Mouse (Mus musculus) limb, embryonic 10.5 days (tissue): Measurements from ENCODE around the gene Pdcd6. TPM values are rescaled to one million over a fixed set of nuclear protein-coding genes. Genes with fewer than 3 reads are reported as not detected.

Experiments used
- DNase-seq: peaks from one replicate; pipeline ENCODE4 v3.0.0-alpha.2; 2017; ENCODE audit warnings: low spot score
- H3K27ac ChIP-seq: fragments of 300-500 bp; sonication (generic); 2 replicates; pipeline ENCODE4 v1.5.1; 2016; ENCODE audit warnings: mild to moderate bottlenecking
- H3K27me3 ChIP-seq: fragments of 300-500 bp; sonication (generic); 2 replicates; pipeline ENCODE4 v1.6.1; 2016; ENCODE audit warnings: low read depth, mild to moderate bottlenecking; ENCODE audit not compliant: poor library complexity, severe bottlenecking
- H3K36me3 ChIP-seq: fragments of 300-500 bp; sonication (generic); 2 replicates; pipeline ENCODE4 v1.6.1; 2016; ENCODE audit warnings: mild to moderate bottlenecking, moderate library complexity
- H3K4me1 ChIP-seq: fragments of 300-500 bp; sonication (generic); 2 replicates; pipeline ENCODE4 v1.6.1; 2016
- H3K4me3 ChIP-seq: fragments of 300-500 bp; sonication (generic); 2 replicates; pipeline ENCODE4 v1.5.1; 2016; ENCODE audit warnings: mild to moderate bottlenecking, moderate library complexity
- H3K9me3 ChIP-seq: fragments of 300-500 bp; sonication (generic); replicated peaks from 2 replicates; pipeline ENCODE4 v1.6.1; 2016; ENCODE audit warnings: mild to moderate bottlenecking
- WGBS: fragments of 180-500 bp; shearing (Covaris S2); methylation state at CpG from one replicate; pipeline ENCODE4 v1.1.7; 2016; 5-methylcytosine and 5-hydroxymethylcytosine counted together
- polyA plus RNA-seq: library from polyadenylated mRNA; unstranded; fragments of >200 nt; fragmentation: Nextera tagmentation; extraction: Ambion mirVana; gene quantifications from 2 replicates; pipeline ENCODE4 v1.2.1, GENCODE M21; 2016

Gene Pdcd6
- 134 and 136 TPM in 2 replicates for polyA plus RNA-seq

GRCm38 (mm10) chr13:74317170-74317849 is at the start of gene Pdcd6:
Pdcd6 (minus strand) TSS chr13:74317580.
- H3K27ac ChIP-seq: peak within 1 kb of the TSS; percentile 85
- WGBS: 1% methylated on average over 36 of the region's 36 CpGs
- no peaks in the 10 kb centered on the region for H3K9me3 ChIP-seq
- peaks cover 16% of the 10 kb centered on the region for H3K4me1 ChIP-seq
- peak within 1 kb of the TSS; percentile 85 for H3K4me3 ChIP-seq
- no peaks in the 10 kb centered on the region for H3K27me3 ChIP-seq
- DNase-seq: peak; percentile 93
- peaks cover 46% of the 10 kb centered on the region for H3K36me3 ChIP-seq

GRCm38 (mm10) chr13:74363859-74364235 is 46.5 kb upstream of the Pdcd6 start, which contains the start of gene Lrrc14b:
Lrrc14b (minus strand) TSS chr13:74364005.
- DNase-seq: no peak
- Histone ChIP-seq H3K4me1 (no peaks in the 10 kb centered on the region), H3K9me3 (no peaks in the 10 kb centered on the region), H3K27me3 (no peaks in the 10 kb centered on the region), H3K4me3 (no peak within 1 kb of the TSS), H3K27ac (no peak within 1 kb of the TSS), H3K36me3 (peaks cover 44% of the 10 kb centered on the region)
- 89% methylated on average over 8 of the region's 8 CpGs for WGBS

GRCm38 (mm10) chr13:74363176-74363858 is 45.9 kb upstream of the Pdcd6 start:
- WGBS: 90% methylated on average over 13 of the region's 13 CpGs
- Histone ChIP-seq H3K36me3 (peaks cover 50% of the 10 kb centered on the region), H3K27ac (no peak overlapping the region), H3K4me1 (no peaks in the 10 kb centered on the region), H3K27me3 (no peaks in the 10 kb centered on the region), H3K4me3 (no peak overlapping the region), H3K9me3 (no peaks in the 10 kb centered on the region)
- DNase-seq: no peak

- no peak for DNase-seq
- H3K9me3 ChIP-seq: no peaks in the 10 kb centered on the region
- H3K4me1 ChIP-seq: no peaks in the 10 kb centered on the region
- H3K36me3 ChIP-seq: peaks cover 61% of the 10 kb centered on the region
- H3K27ac ChIP-seq: no peak overlapping the region
- 71% methylated on average over 2 of the region's 2 CpGs for WGBS
- no peak overlapping the region for H3K4me3 ChIP-seq
- no peaks in the 10 kb centered on the region for H3K27me3 ChIP-seq
Measured at GRCm38 (mm10) chr13:74362218-74362617, 44.8 kb upstream of the Pdcd6 start.

- 97% methylated on average over 13 of the region's 13 CpGs for WGBS
Measured at GRCm38 (mm10) chr13:74356491-74356890, 39.1 kb upstream of the Pdcd6 start.

GRCm38 (mm10) chr13:74350435-74350906 is 33.1 kb upstream of the Pdcd6 start:
- DNase-seq: no peak
- H3K4me1 ChIP-seq: peaks cover 13% of the 10 kb centered on the region
- peak overlapping the region; percentile 81 for H3K4me3 ChIP-seq
- peak overlapping the region; percentile 94 for H3K27ac ChIP-seq
- H3K9me3 ChIP-seq: no peaks in the 10 kb centered on the region
- WGBS: 2% methylated on average over 15 of the region's 15 CpGs
- no peaks in the 10 kb centered on the region for H3K27me3 ChIP-seq
- H3K36me3 ChIP-seq: peaks cover 31% of the 10 kb centered on the region

More at GRCm38 (mm10) chr13:74356491-74356890, 39.1 kb upstream of the Pdcd6 start:
- no peaks in the 10 kb centered on the region for H3K27me3 ChIP-seq
- H3K36me3 ChIP-seq: peaks cover 91% of the 10 kb centered on the region
- H3K4me1 ChIP-seq: no peaks in the 10 kb centered on the region
- no peak overlapping the region for H3K27ac ChIP-seq
- no peak overlapping the region for H3K4me3 ChIP-seq
- DNase-seq: no peak
- H3K9me3 ChIP-seq: no peaks in the 10 kb centered on the region

- peak; percentile 99 for DNase-seq
- Histone ChIP-seq H3K27ac (peak within 1 kb of the TSS; percentile 94), H3K36me3 (peaks cover 24% of the 10 kb centered on the region), H3K9me3 (no peaks in the 10 kb centered on the region), H3K4me3 (peak within 1 kb of the TSS; percentile 81), H3K4me1 (peaks cover 13% of the 10 kb centered on the region), H3K27me3 (no peaks in the 10 kb centered on the region)
- WGBS: 2% methylated on average over 57 of the region's 57 CpGs
Measured at GRCm38 (mm10) chr13:74349566-74350434, 32.4 kb upstream of the Pdcd6 start, which contains the start of the genes Sdha and Ccdc127. Sdha (minus strand) TSS chr13:74350280. Ccdc127 (plus strand) TSS chr13:74350309.

- Histone ChIP-seq H3K27ac (no peak overlapping the region), H3K4me1 (no peaks in the 10 kb centered on the region), H3K27me3 (no peaks in the 10 kb centered on the region), H3K9me3 (no peaks in the 10 kb centered on the region), H3K36me3 (peaks cover 78% of the 10 kb centered on the region), H3K4me3 (no peak overlapping the region)
- no peak for DNase-seq
- 57% methylated on average over 3 of the region's 3 CpGs for WGBS
Measured at GRCm38 (mm10) chr13:74341036-74341435, 23.7 kb upstream of the Pdcd6 start.

GRCm38 (mm10) chr13:74329321-74329720 is 11.9 kb upstream of the Pdcd6 start:
- Histone ChIP-seq H3K4me1 (no peaks in the 10 kb centered on the region), H3K27ac (no peak overlapping the region), H3K4me3 (no peak overlapping the region), H3K36me3 (peaks cover 86% of the 10 kb centered on the region), H3K9me3 (no peaks in the 10 kb centered on the region), H3K27me3 (no peaks in the 10 kb centered on the region)
- no peak for DNase-seq

GRCm38 (mm10) chr13:74316789-74317169 is 601 bp downstream of the Pdcd6 start:
- no peaks in the 10 kb centered on the region for H3K27me3 ChIP-seq
- WGBS: 4% methylated on average over 15 of the region's 15 CpGs
- H3K36me3 ChIP-seq: peaks cover 41% of the 10 kb centered on the region
- H3K4me1 ChIP-seq: peaks cover 16% of the 10 kb centered on the region
- peak overlapping the region; percentile 85 for H3K27ac ChIP-seq
- no peaks in the 10 kb centered on the region for H3K9me3 ChIP-seq
- H3K4me3 ChIP-seq: peak overlapping the region; percentile 85
- no peak for DNase-seq

GRCm38 (mm10) chr13:74316386-74316785 is 994 bp downstream of the Pdcd6 start:
- WGBS: 26% methylated on average over 4 of the region's 4 CpGs
- peak overlapping the region; percentile 85 for H3K4me3 ChIP-seq
- peaks cover 40% of the 10 kb centered on the region for H3K36me3 ChIP-seq
- H3K27ac ChIP-seq: peak overlapping the region; percentile 85
- peaks cover 16% of the 10 kb centered on the region for H3K4me1 ChIP-seq
- no peak for DNase-seq
- no peaks in the 10 kb centered on the region for H3K9me3 ChIP-seq
- H3K27me3 ChIP-seq: no peaks in the 10 kb centered on the region

- Histone ChIP-seq H3K9me3 (no peaks in the 10 kb centered on the region), H3K27me3 (no peaks in the 10 kb centered on the region), H3K27ac (no peak overlapping the region), H3K4me1 (peaks cover 16% of the 10 kb centered on the region), H3K36me3 (peaks cover 40% of the 10 kb centered on the region), H3K4me3 (no peak overlapping the region)
- 96% methylated on average over 3 of the region's 3 CpGs for WGBS
- no peak for DNase-seq
Measured at GRCm38 (mm10) chr13:74314616-74315015, 2.8 kb downstream of the Pdcd6 start.
